Mouse (Mus musculus): ENCODE results near the gene Nipsnap2. TPM values are rescaled to one million over a fixed set of nuclear protein-coding genes. Genes with fewer than 3 reads are reported as not detected.
"Not testable (repeated sequence)": the region's sequence is repeated elsewhere in the genome, so short reads cannot be mapped to it uniquely, and the experiment has no call there.

The Nipsnap2 gene
- polyA plus RNA-seq, 1 experiment from 2014 or later: 233 TPM

GRCm38 (mm10) chr5:129772433-129772832, 47.6 kb downstream of the Nipsnap2 start:
- no peak for ATAC-seq (replicated peaks; ENCODE audit: insufficient number of reproducible peaks, low FRiP score, low TSS enrichment)
- no peak overlapping the region for H3K27ac ChIP-seq (ENCODE audit: low read depth, low read length)
- H3K4me3 ChIP-seq (ENCODE audit: low read depth, low read length): no peak overlapping the region
- 83% methylated on average over 10 of the region's 10 CpGs for WGBS (ENCODE audit: insufficient replicate concordance)
- no peak overlapping the region for H3K4me2 ChIP-seq
- H3K27me3 ChIP-seq (ENCODE audit: control insufficient read depth, insufficient read depth, low read length): no peaks in the 10 kb centered on the region
- no peaks in the 10 kb centered on the region for H3K9me3 ChIP-seq (replicated peaks; ENCODE audit: control insufficient read depth, low read length)
- H3K9ac ChIP-seq (ENCODE audit: low read depth, low read length): no peak overlapping the region
- no peaks in the 10 kb centered on the region for H3K36me3 ChIP-seq (ENCODE audit: control insufficient read depth, insufficient read depth, low read length)
- H3K4me1 ChIP-seq (ENCODE audit: control insufficient read depth, insufficient read depth, low read length): no peaks in the 10 kb centered on the region; the same call in 1 of the 2 replicates

GRCm38 (mm10) chr5:129773330-129773729, 48.5 kb downstream of the Nipsnap2 start:
- not testable (repeated sequence) for ATAC-seq (replicated peaks; ENCODE audit: insufficient number of reproducible peaks, low FRiP score, low TSS enrichment); H3K36me3 ChIP-seq (ENCODE audit: control insufficient read depth, insufficient read depth, low read length); H3K4me2 ChIP-seq; H3K9ac ChIP-seq (ENCODE audit: low read depth, low read length); H3K9me3 ChIP-seq (replicated peaks; ENCODE audit: control insufficient read depth, low read length); H3K27ac ChIP-seq (ENCODE audit: low read depth, low read length); H3K27me3 ChIP-seq (ENCODE audit: control insufficient read depth, insufficient read depth, low read length); H3K4me1 ChIP-seq (ENCODE audit: control insufficient read depth, insufficient read depth, low read length); H3K4me3 ChIP-seq (ENCODE audit: low read depth, low read length)
- WGBS (ENCODE audit: insufficient replicate concordance): 65% methylated on average over 4 of the region's 4 CpGs

DNA sequence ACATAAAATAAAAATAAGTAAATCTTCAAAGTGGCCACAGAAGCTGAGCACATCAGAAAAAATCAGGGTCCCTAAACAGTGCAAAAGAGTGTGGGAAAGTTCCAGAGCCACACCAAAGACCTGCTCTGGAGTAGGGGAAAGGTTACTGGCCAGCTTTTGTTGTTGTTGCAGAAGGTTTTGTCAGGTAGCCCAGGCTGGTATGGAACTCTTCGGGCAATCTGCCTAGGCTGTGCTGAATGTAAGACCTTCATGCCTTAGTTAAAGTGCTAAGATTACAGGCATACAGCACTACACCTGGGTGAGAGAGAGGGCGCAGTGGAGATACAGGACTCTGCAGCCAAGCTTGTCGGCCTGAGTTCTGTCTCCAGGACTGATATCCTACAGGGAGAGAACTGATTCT, 49.8 kb downstream of the Nipsnap2 start:
- Histone ChIP-seq H3K9me3 (replicated peaks; ENCODE audit: control insufficient read depth, low read length) (no peaks in the 10 kb centered on the region), H3K9ac (ENCODE audit: low read depth, low read length) (no peak overlapping the region), H3K4me3 (ENCODE audit: low read depth, low read length) (no peak overlapping the region), H3K4me1 (ENCODE audit: control insufficient read depth, insufficient read depth, low read length) (peaks cover 3% of the 10 kb centered on the region; the same call in 1 of the 2 replicates), H3K27me3 (ENCODE audit: control insufficient read depth, insufficient read depth, low read length) (no peaks in the 10 kb centered on the region), H3K4me2 (no peak overlapping the region), H3K27ac (ENCODE audit: low read depth, low read length) (no peak overlapping the region), H3K36me3 (ENCODE audit: control insufficient read depth, insufficient read depth, low read length) (no peaks in the 10 kb centered on the region)
- 79% methylated on average over 3 of the region's 3 CpGs for WGBS (ENCODE audit: insufficient replicate concordance)
- no peak for ATAC-seq (replicated peaks; ENCODE audit: insufficient number of reproducible peaks, low FRiP score, low TSS enrichment)

GRCm38 (mm10) chr5:129778348-129778995, 53.6 kb downstream of the Nipsnap2 start:
- Histone ChIP-seq H3K4me2 (peak overlapping the region; percentile 77), H3K4me3 (ENCODE audit: low read depth, low read length) (peak overlapping the region; percentile 53), H3K9ac (ENCODE audit: low read depth, low read length) (peak overlapping the region; percentile 73), H3K4me1 (ENCODE audit: control insufficient read depth, insufficient read depth, low read length) (0 out of 2 replicates have a peak, but pooled peaks cover 3% of the 10 kb centered on the region), H3K27me3 (ENCODE audit: control insufficient read depth, insufficient read depth, low read length) (no peaks in the 10 kb centered on the region), H3K27ac (ENCODE audit: low read depth, low read length) (no peak overlapping the region), H3K36me3 (ENCODE audit: control insufficient read depth, insufficient read depth, low read length) (no peaks in the 10 kb centered on the region), H3K9me3 (replicated peaks; ENCODE audit: control insufficient read depth, low read length) (no peaks in the 10 kb centered on the region)
- WGBS (ENCODE audit: insufficient replicate concordance): 40% methylated on average over 11 of the region's 11 CpGs
- no peak for ATAC-seq (replicated peaks; ENCODE audit: insufficient number of reproducible peaks, low FRiP score, low TSS enrichment)

DNA sequence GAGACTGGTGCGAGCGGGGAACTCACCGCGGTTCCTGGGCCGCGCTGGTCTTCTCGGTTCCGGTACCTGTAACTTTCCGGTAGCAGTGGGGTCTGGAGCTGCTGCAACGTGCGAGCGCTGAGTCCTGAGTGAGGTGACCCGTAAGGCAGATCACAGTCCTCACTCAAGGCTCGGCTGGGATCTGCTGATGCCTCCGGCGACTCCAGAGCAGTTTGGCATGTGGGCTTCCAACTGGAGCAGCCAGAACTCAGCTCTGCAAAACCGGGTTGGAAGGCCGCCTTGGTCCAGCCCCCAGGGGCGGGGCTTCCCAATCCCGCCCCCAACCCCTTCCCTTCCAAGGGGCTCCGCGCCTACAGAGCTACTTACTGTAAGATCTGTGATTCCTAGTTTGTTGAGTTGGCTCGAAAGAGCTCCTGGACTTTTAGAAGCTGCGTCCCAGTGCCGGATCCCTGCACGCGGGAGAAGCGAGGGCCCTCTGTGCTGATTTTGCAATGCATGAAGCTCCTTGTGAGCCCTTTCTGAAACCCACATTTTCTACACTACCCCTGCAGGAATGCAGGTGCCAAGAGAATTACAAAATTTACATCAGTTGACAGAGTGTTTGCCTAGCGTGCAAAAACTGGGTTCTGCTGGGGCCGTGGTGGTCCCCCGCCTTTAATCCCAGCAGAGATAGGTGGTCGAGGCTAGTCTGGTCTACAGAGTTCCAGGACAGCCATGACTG, 54.3 kb downstream of the Nipsnap2 start:
- peak overlapping the region; percentile 73 for H3K9ac ChIP-seq (ENCODE audit: low read depth, low read length)
- H3K4me1 ChIP-seq (ENCODE audit: control insufficient read depth, insufficient read depth, low read length): 0 out of 2 replicates have a peak, but pooled peaks cover 3% of the 10 kb centered on the region
- H3K4me3 ChIP-seq (ENCODE audit: low read depth, low read length): peak overlapping the region; percentile 53
- no peaks in the 10 kb centered on the region for H3K36me3 ChIP-seq (ENCODE audit: control insufficient read depth, insufficient read depth, low read length)
- H3K27me3 ChIP-seq (ENCODE audit: control insufficient read depth, insufficient read depth, low read length): no peaks in the 10 kb centered on the region
- H3K27ac ChIP-seq (ENCODE audit: low read depth, low read length): peak overlapping the region; percentile 42; the same call in 1 of the 2 replicates
- H3K4me2 ChIP-seq: peak overlapping the region; percentile 77
- ATAC-seq (replicated peaks; ENCODE audit: insufficient number of reproducible peaks, low FRiP score, low TSS enrichment): peak; percentile 78
- WGBS (ENCODE audit: insufficient replicate concordance): 2% methylated on average over 32 of the region's 32 CpGs
- H3K9me3 ChIP-seq (replicated peaks; ENCODE audit: control insufficient read depth, low read length): no peaks in the 10 kb centered on the region

DNA sequence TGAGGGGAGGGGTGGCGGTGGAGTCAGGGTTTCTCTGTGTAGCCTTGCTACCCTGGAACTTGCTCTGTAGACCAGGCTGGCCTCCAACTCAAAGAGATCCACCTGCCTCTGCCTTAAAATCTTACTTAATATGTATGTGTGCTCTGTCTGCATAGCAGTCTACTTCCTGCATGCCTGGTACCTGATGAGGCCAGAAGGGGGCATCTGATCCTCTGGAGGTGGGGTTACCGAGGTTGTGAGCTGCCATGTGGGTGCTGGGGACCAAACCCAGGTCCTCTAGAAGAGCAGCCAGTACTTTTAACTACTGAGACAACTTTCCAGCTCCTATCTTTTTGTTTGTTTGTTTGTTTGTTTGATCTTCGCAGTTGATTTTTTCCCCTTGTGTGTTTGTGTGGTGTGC, 55.3 kb downstream of the Nipsnap2 start:
- Histone ChIP-seq H3K27ac (ENCODE audit: low read depth, low read length) (no peak overlapping the region), H3K9ac (ENCODE audit: low read depth, low read length) (no peak overlapping the region), H3K4me2 (no peak overlapping the region), H3K27me3 (ENCODE audit: control insufficient read depth, insufficient read depth, low read length) (no peaks in the 10 kb centered on the region), H3K9me3 (replicated peaks; ENCODE audit: control insufficient read depth, low read length) (no peaks in the 10 kb centered on the region), H3K36me3 (ENCODE audit: control insufficient read depth, insufficient read depth, low read length) (no peaks in the 10 kb centered on the region), H3K4me1 (ENCODE audit: control insufficient read depth, insufficient read depth, low read length) (0 out of 2 replicates have a peak, but pooled peaks cover 3% of the 10 kb centered on the region), H3K4me3 (ENCODE audit: low read depth, low read length) (no peak overlapping the region)
- ATAC-seq (replicated peaks; ENCODE audit: insufficient number of reproducible peaks, low FRiP score, low TSS enrichment): no peak
- 87% methylated on average over 3 of the region's 3 CpGs for WGBS (ENCODE audit: insufficient replicate concordance)

DNA sequence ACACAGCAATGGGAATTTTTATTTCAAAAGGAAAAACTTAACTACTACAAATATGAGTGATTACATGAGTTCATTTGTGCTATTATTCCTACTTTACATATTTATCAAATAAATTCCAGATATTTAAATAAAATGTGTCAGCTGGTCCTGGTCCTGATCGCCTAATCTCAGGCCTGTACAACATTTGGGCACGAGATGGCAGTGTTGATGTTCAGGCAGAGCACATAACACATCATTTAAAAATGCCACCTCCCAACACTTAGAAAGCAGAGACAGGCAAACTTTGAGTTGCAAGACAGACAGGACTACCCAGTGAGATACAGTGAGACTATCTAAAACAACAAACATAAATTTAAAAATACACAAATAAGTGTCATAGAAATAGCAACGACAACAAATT, 57.3 kb downstream of the Nipsnap2 start:
- Histone ChIP-seq H3K36me3 (ENCODE audit: control insufficient read depth, insufficient read depth, low read length) (no peaks in the 10 kb centered on the region), H3K9me3 (replicated peaks; ENCODE audit: control insufficient read depth, low read length) (no peaks in the 10 kb centered on the region), H3K4me2 (no peak overlapping the region), H3K4me3 (ENCODE audit: low read depth, low read length) (no peak overlapping the region), H3K4me1 (ENCODE audit: control insufficient read depth, insufficient read depth, low read length) (0 out of 2 replicates have a peak, but pooled peaks cover 3% of the 10 kb centered on the region), H3K27ac (ENCODE audit: low read depth, low read length) (no peak overlapping the region), H3K9ac (ENCODE audit: low read depth, low read length) (no peak overlapping the region), H3K27me3 (ENCODE audit: control insufficient read depth, insufficient read depth, low read length) (no peaks in the 10 kb centered on the region)
- no peak for ATAC-seq (replicated peaks; ENCODE audit: insufficient number of reproducible peaks, low FRiP score, low TSS enrichment)
- WGBS (ENCODE audit: insufficient replicate concordance): 52% methylated on average over 3 of the region's 3 CpGs

DNA sequence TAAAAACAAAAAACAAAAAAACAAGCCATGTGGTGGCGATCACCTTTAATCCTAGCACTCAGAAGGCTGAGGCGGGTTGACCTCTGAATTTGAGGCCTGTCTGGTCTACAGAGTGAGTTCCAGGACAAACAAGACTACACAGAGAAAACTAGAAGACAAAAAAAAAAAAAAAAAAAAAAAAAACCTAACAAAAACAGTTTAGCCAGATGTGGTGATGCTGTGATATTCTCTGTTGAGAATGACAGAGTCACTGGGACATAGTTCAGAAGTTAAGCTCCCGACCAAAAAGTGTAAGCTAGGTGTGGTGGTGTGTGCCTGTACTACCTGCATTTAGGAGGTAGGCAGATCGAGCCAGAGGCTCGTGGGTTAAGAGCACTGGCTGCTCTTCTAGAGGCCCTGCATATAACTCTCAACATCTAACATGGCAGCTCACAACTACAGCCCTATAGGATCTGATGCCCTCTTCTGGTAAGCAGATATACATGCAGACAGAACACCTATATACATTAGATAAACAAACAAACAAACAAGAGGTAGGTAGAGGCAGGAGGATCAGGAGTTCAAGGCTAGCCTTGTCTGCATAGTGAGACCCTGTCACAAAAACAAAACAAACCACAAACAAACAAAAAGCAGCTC, 60.5 kb downstream of the Nipsnap2 start:
- Histone ChIP-seq H3K4me1 (ENCODE audit: control insufficient read depth, insufficient read depth, low read length) (peaks cover 7% of the 10 kb centered on the region), H3K9me3 (replicated peaks; ENCODE audit: control insufficient read depth, low read length) (no peaks in the 10 kb centered on the region), H3K36me3 (ENCODE audit: control insufficient read depth, insufficient read depth, low read length) (peaks cover 16% of the 10 kb centered on the region), H3K27me3 (ENCODE audit: control insufficient read depth, insufficient read depth, low read length) (no peaks in the 10 kb centered on the region), H3K27ac (ENCODE audit: low read depth, low read length) (no peak overlapping the region), H3K9ac (ENCODE audit: low read depth, low read length) (no peak overlapping the region), H3K4me3 (ENCODE audit: low read depth, low read length) (no peak overlapping the region), H3K4me2 (no peak overlapping the region)
- WGBS (ENCODE audit: insufficient replicate concordance): 90% methylated on average over 5 of the region's 5 CpGs
- no peak for ATAC-seq (replicated peaks; ENCODE audit: insufficient number of reproducible peaks, low FRiP score, low TSS enrichment)

Data from heart, embryonic 11.5 days (tissue).